Mouse (Mus musculus) midbrain, embryonic 14.5 days (tissue): ENCODE data around the gene Grem2. TPM values are rescaled to one million over a fixed set of nuclear protein-coding genes. Genes with fewer than 3 reads are reported as not detected.
A peak's percentile ranks its signal among the peaks of the same experiment; 100 is the strongest.

Experiments
- ATAC-seq: fragments of 200-750 bp; cut with Nextera tagmentation; 2 replicates; pipeline ENCODE4 v1.8.0; 2017; ENCODE audit warnings: moderate number of reproducible peaks, moderate library complexity; ENCODE audit not compliant: low FRiP score, low TSS enrichment
- DNase-seq: peaks from one replicate; pipeline ENCODE4 v3.0.0-alpha.2; 2015
- H3K27ac ChIP-seq: fragments of 300-500 bp; sonication (generic); replicated peaks from 2 replicates; pipeline ENCODE4 v1.5.1; 2014; ENCODE audit warnings: mild to moderate bottlenecking, low read depth, low read length, moderate library complexity
- H3K27me3 ChIP-seq: fragments of 300-500 bp; sonication (generic); 2 replicates; pipeline ENCODE4 v1.6.1; 2014; ENCODE audit warnings: low read length, control low read depth, mixed read lengths; ENCODE audit not compliant: control insufficient read depth, insufficient read depth
- H3K36me3 ChIP-seq: fragments of 300-500 bp; sonication (generic); 2 replicates; pipeline ENCODE4 v1.6.1; 2014; ENCODE audit warnings: low read length, control low read depth; ENCODE audit not compliant: control insufficient read depth, insufficient read depth
- H3K4me1 ChIP-seq: fragments of 300-500 bp; sonication (generic); 2 replicates; pipeline ENCODE4 v1.6.1; 2014; ENCODE audit warnings: mild to moderate bottlenecking, antibody characterized with exemption, low read length, control low read depth; ENCODE audit not compliant: control insufficient read depth, insufficient read depth
- H3K4me2 ChIP-seq: fragments of 300-500 bp; sonication (generic); 2 replicates; pipeline ENCODE4 v1.6.1; 2014; ENCODE audit warnings: mild to moderate bottlenecking, low read length, moderate library complexity
- H3K4me3 ChIP-seq: fragments of 300-500 bp; sonication (generic); replicated peaks from 2 replicates; pipeline ENCODE4 v1.5.1; 2014; ENCODE audit warnings: low read depth, low read length
- H3K9ac ChIP-seq: fragments of 300-500 bp; sonication (generic); replicated peaks from 2 replicates; pipeline ENCODE4 v1.6.1; 2014; ENCODE audit warnings: mild to moderate bottlenecking, low read length, moderate library complexity
- H3K9me3 ChIP-seq: fragments of 300-500 bp; sonication (generic); 2 replicates; pipeline ENCODE4 v1.6.1; 2016; ENCODE audit warnings: low read length, control low read depth, mixed read lengths; ENCODE audit not compliant: control insufficient read depth
- WGBS: fragments of 180-500 bp; shearing (Covaris S2); extraction: QIAGEN DNeasy Blood & Tissue Kit; methylation state at CpG from one replicate; pipeline ENCODE4 v1.1.7; 2014; 5-methylcytosine and 5-hydroxymethylcytosine counted together
- polyA plus RNA-seq: library from polyadenylated mRNA; unstranded; fragments of >200 nt; fragmentation: Nextera tagmentation; extraction: Ambion mirVana; gene quantifications from 2 replicates; pipeline ENCODE4 v1.2.1, GENCODE M21; 2014

Gene Grem2
- polyA plus RNA-seq: 0.80 and 1.1 TPM in 2 replicates

GRCm38 (mm10) chr1:174921298-174921955 is at the start of gene Grem2:
Gene Grem2, minus strand, starts transcription at chr1:174921819.
- Histone ChIP-seq H3K27ac (peak within 1 kb of the TSS; percentile 63), H3K9me3 (no peaks in the 10 kb centered on the region), H3K36me3 (no peaks in the 10 kb centered on the region), H3K4me1 (no peaks in the 10 kb centered on the region), H3K4me2 (peak within 1 kb of the TSS; percentile 63), H3K9ac (peak within 1 kb of the TSS; percentile 69), H3K27me3 (no peaks in the 10 kb centered on the region), H3K4me3 (peak within 1 kb of the TSS; percentile 49)
- DNase-seq: peak; percentile 82
- 5% methylated on average over 30 of the region's 30 CpGs for WGBS
- ATAC-seq: peak; percentile 88

GRCm38 (mm10) chr1:174959837-174960236 is 38.2 kb upstream of the Grem2 start:
- DNase-seq (no peak), ATAC-seq (no peak)
- Histone ChIP-seq H3K4me3 (no peak overlapping the region), H3K9me3 (no peaks in the 10 kb centered on the region), H3K27me3 (no peaks in the 10 kb centered on the region), H3K9ac (no peak overlapping the region), H3K27ac (no peak overlapping the region), H3K4me2 (no peak overlapping the region), H3K36me3 (no peaks in the 10 kb centered on the region), H3K4me1 (no peaks in the 10 kb centered on the region)
- 96% methylated on average over 3 of the region's 3 CpGs for WGBS

GRCm38 (mm10) chr1:174931003-174931619 is 9.5 kb upstream of the Grem2 start:
- no peak for DNase-seq
- Histone ChIP-seq H3K27me3 (no peaks in the 10 kb centered on the region), H3K4me1 (no peaks in the 10 kb centered on the region), H3K36me3 (no peaks in the 10 kb centered on the region), H3K9ac (no peak overlapping the region), H3K27ac (no peak overlapping the region), H3K4me2 (no peak overlapping the region), H3K4me3 (no peak overlapping the region), H3K9me3 (no peaks in the 10 kb centered on the region)
- 41% methylated on average over 3 of the region's 3 CpGs for WGBS
- ATAC-seq: peak; percentile 48; the same call in 1 of the 2 replicates

GRCm38 (mm10) chr1:174929459-174930181 is 8.0 kb upstream of the Grem2 start:
- Histone ChIP-seq H3K9me3 (no peaks in the 10 kb centered on the region), H3K27ac (no peak overlapping the region), H3K4me2 (no peak overlapping the region), H3K9ac (no peak overlapping the region), H3K4me3 (no peak overlapping the region), H3K36me3 (no peaks in the 10 kb centered on the region), H3K27me3 (no peaks in the 10 kb centered on the region), H3K4me1 (no peaks in the 10 kb centered on the region)
- 81% methylated on average over 7 of the region's 7 CpGs for WGBS
- DNase-seq: no peak
- ATAC-seq: no peak

- no peak overlapping the region for H3K9ac ChIP-seq
- no peaks in the 10 kb centered on the region for H3K27me3 ChIP-seq
- no peaks in the 10 kb centered on the region for H3K9me3 ChIP-seq
- 96% methylated on average over 4 of the region's 4 CpGs for WGBS
- H3K4me2 ChIP-seq: no peak overlapping the region
- no peaks in the 10 kb centered on the region for H3K36me3 ChIP-seq
- no peak overlapping the region for H3K4me3 ChIP-seq
- H3K27ac ChIP-seq: no peak overlapping the region
- DNase-seq (no peak), ATAC-seq (no peak)
- H3K4me1 ChIP-seq: no peaks in the 10 kb centered on the region
Observed at GRCm38 (mm10) chr1:174918949-174919348, 2.7 kb downstream of the Grem2 start.

DNA sequence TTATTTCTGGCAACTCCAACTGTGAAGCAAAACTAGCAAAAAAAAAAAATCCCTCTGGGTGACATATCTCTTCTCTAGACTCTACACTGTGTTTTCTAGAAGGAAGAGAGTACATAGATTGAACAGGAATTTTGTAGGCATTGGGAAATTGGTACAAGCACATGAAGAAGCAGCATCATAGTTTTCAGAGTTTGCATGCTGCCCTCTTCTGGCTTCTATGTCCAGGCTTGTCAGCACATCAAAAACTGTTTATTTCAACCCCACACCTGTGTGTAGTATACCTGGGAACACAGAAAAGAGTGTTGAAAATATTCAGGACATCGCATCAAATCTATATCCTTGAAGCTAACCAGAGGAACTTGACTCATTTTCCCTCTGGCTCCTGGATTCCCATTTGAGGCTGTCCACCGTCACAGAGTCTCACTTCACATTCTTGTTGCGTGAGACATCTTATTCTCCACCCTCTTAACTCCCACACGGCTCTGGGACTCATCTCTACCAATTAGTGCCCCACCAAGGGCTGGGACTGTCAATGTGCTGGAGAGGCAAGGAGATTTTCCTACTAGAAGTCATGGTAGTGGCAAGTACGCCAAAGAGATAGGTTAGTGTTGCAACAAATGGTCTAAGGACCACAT is 3.3 kb downstream of the Grem2 start:
- WGBS: 84% methylated on average over 5 of the region's 5 CpGs
- Histone ChIP-seq H3K4me2 (no peak overlapping the region), H3K4me1 (no peaks in the 10 kb centered on the region), H3K9ac (no peak overlapping the region), H3K4me3 (no peak overlapping the region), H3K27me3 (no peaks in the 10 kb centered on the region), H3K27ac (no peak overlapping the region), H3K9me3 (no peaks in the 10 kb centered on the region), H3K36me3 (no peaks in the 10 kb centered on the region)
- DNase-seq (no peak), ATAC-seq (no peak)

- DNase-seq: no peak
- Histone ChIP-seq H3K4me3 (no peak overlapping the region), H3K27me3 (no peaks in the 10 kb centered on the region), H3K4me1 (no peaks in the 10 kb centered on the region), H3K9me3 (no peaks in the 10 kb centered on the region), H3K27ac (no peak overlapping the region), H3K9ac (no peak overlapping the region), H3K4me2 (no peak overlapping the region), H3K36me3 (no peaks in the 10 kb centered on the region)
- 67% methylated on average over 3 of the region's 3 CpGs for WGBS
- no peak for ATAC-seq
Observed at GRCm38 (mm10) chr1:174909834-174910233, 11.8 kb downstream of the Grem2 start.

GRCm38 (mm10) chr1:174908232-174908631 is 13.4 kb downstream of the Grem2 start:
- Histone ChIP-seq H3K4me3 (no peak overlapping the region), H3K4me1 (no peaks in the 10 kb centered on the region), H3K36me3 (no peaks in the 10 kb centered on the region), H3K9ac (no peak overlapping the region), H3K27me3 (no peaks in the 10 kb centered on the region), H3K27ac (no peak overlapping the region), H3K4me2 (no peak overlapping the region), H3K9me3 (no peaks in the 10 kb centered on the region)
- no peak for ATAC-seq
- WGBS: 89% methylated on average over 5 of the region's 5 CpGs
- DNase-seq: no peak
